Mouse (Mus musculus) hematopoietic stem cell, adult 5-6 weeks (primary cell): ENCODE measurements around the gene Bdh2. TPM values are rescaled to one million over a fixed set of nuclear protein-coding genes. Genes with fewer than 3 reads are reported as not detected.

ENCODE experiments used
- ATAC-seq, 2 experiments: fragments of 125-278 bp in 1 of 2; replicated peaks in 1 of 2; 2 replicates each; pipeline ENCODE4 v1.8.0; 2016 to 2017; ENCODE audit warnings: inconsistent platforms in 2 of 2, mild to moderate bottlenecking in 2 of 2, moderate number of reproducible peaks in 2 of 2, low read depth in 1 of 2, moderate TSS enrichment in 1 of 2; ENCODE audit not compliant: low FRiP score in 2 of 2, poor library complexity in 2 of 2, severe bottlenecking in 2 of 2, insufficient read depth in 1 of 2, low TSS enrichment in 1 of 2
- total RNA-seq: library from RNA; stranded (forward); fragments of 172-1452, 232-1000 nt; gene quantifications from 2 replicates; pipeline ENCODE4 v1.2.3, GENCODE M21; 2017

The Bdh2 gene
- 8.4 and 10.1 TPM in 2 replicates for total RNA-seq

GRCm38 (mm10) chr3:135280669-135281415 lies at the start of gene Bdh2:
Gene Bdh2, plus strand, starts transcription at chr3:135281221.
- peak; percentile 88 to 89 for ATAC-seq

DNA sequence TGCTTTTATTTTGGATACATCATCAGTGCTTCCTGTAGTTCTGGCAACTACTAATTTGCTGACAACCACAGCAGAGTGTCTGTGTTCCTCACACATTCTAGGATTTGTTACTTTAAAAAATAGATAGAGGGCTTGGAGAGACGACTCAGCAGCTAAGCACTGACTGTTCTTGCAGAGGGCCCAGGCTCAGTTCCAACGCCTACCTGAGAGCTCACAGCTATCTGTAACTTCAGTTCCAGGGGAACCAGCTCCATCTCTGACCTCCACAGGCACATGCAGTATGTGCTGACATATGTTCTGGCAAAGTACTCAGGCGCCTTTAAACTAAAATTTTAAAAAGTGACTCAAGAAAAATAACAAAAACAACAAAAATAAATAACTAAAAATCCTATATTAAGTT lies 49.0 kb upstream of the Bdh2 start:
- no peak for ATAC-seq

DNA sequence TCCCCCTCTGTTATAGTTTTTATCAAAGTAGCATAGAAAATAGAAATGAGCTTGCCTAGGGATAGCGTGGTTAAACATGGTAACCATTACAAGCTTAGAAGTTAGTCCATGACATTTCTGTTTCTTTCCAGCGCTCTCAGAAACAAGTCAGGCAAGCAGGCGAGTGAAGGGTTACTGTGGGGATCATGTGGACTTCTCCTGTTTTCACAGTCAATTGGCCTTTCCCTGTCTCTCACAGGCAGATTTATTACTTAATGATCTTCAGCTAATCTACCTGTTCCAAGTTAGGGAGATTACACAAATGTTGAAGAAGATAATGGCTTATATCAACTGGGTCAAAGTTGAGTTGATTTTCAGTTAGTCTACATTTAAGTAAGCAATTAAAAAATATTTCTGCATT lies 48.6 kb upstream of the Bdh2 start:
- no peak for ATAC-seq

GRCm38 (mm10) chr3:135245733-135246132 lies 35.3 kb upstream of the Bdh2 start:
- ATAC-seq, result peak; percentile 34 to 69; a peak in 1 of 4 replicates

- no peak for ATAC-seq
Observed at GRCm38 (mm10) chr3:135246828-135247227, 34.2 kb upstream of the Bdh2 start.

- peak in 1 of 2 experiments; percentile 63; a peak in 2 of 4 replicates for ATAC-seq
Observed at GRCm38 (mm10) chr3:135249104-135249503, 31.9 kb upstream of the Bdh2 start.

GRCm38 (mm10) chr3:135251825-135252224 lies 29.2 kb upstream of the Bdh2 start:
- ATAC-seq, result no peak

DNA sequence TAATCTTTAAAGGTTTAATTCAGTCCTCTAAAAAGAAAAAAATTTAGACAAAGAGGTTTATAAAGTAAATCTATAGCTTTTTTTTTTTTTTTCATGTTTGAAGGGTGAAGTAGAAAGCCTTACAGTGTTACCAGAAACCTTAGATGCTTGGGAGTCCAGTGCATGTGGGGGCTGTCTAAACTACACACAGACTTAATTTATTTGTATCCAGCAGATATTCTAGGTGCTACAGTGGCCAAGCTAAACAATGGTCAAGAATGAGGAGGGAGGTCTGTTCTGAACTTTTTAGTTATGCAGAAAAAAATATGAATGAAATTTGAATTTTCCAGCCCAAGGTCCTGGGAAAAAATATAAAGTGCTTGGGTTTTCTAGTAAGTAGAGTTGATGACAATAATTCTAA lies 26.2 kb upstream of the Bdh2 start:
- no peak for ATAC-seq

- ATAC-seq, result no peak
Observed at GRCm38 (mm10) chr3:135258919-135259318, 22.1 kb upstream of the Bdh2 start.

DNA sequence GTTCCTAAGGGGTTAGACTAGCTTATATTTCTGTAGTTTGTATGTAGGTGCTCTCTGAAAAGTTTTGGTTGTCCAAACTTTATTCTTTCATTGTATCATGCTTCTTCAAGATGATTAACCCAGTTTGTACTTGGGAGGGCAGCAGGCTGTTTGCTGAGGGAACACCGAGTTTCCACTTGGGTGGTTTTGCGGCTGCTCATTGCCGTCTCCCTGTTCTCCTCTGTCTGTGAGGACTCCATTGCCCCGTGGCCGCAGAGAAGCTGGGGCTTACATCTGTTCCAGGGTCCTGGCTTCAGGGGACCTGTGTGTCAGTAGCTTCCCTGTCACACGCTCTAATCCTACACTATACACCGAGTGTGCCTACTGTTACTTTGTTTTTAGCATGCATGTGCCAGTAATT lies 20.8 kb upstream of the Bdh2 start:
- ATAC-seq, result no peak

- no peak for ATAC-seq
Observed at GRCm38 (mm10) chr3:135268616-135269015, 12.4 kb upstream of the Bdh2 start.

- no peak for ATAC-seq
Observed at GRCm38 (mm10) chr3:135269391-135269990, 11.5 kb upstream of the Bdh2 start.

DNA sequence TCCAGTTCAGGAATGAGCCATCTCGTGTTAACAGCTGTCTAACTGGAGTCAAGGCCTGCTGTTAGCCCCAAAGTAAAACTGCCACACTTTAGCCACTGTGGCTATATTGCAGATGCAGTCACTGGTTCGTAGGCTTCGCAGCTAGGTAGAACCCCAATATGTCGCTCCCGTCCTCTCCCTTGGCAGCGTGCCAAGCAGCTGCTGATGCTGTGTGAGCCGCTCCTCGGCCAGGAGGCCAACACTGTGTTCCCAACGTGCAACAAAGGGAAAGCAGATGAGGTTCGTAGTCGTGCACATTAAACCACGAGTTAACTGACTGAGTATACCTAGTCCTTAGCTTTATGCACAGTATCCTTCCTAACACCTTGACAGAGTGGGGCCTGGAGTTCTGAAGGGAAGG lies 8.4 kb upstream of the Bdh2 start:
- no peak for ATAC-seq

DNA sequence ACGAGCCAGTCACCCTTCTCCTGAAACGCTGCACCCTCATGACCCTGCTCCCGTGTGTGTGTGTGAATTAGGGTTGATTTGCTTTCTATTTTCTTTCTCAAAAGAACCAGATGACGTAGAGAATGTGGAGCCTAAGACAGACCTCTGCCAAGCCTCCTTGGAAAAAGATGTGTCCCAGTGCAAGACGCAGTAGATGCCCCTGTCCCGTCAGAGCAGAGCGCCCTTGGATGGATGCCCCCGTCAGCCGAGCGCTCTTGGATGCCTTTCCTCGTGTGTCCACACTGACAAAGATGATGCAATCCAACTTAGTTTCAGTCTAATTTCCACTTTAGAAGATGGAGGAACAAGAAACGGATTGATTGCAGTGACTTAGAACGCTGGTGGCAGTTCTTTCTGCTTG lies 8.0 kb upstream of the Bdh2 start:
- ATAC-seq, result no peak

DNA sequence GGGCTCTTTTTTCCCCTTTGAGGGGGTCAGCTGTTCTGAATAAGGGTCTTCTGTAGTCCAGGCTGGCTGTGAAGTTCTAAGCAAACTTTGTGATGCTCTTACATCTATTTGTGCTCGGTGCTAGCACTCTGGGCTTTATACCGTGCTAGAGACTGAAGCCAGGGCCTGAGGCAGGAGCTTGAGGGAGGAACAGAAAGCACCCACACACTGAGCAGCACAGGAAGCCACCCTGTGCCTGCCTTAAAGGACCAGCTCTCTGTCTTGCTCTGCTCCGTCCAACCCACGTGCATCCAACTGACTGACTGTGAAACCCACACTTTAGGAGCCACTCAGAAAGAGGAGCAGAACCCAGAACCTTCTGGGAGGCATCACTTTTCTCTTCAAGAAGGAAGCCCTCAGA lies 861 bp upstream of the Bdh2 start:
- ATAC-seq, result peak; percentile 35 to 65; a peak in 2 of 4 replicates

- ATAC-seq, result no peak
Observed at GRCm38 (mm10) chr3:135281701-135282100, 680 bp downstream of the Bdh2 start.

DNA sequence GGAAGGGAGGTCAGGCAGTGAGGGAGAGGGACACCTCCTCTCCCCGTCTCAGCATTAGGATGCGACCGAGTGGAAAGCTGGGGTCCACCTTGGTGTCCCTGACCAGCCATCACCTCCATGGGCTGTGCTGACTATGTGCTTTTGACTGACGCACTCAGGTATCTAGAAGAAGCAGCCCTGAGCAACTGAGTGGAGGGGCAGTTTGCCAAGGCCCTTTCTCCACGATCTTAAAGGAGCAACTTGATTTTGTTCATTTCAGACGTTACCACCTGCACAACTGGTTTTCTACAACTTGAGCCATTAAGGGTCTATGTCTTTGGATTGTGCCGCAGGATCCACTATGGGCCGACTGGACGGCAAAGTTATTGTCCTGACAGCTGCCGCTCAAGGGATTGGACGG lies 4.2 kb downstream of the Bdh2 start:
- ATAC-seq, result no peak

- ATAC-seq, result no peak
Observed at GRCm38 (mm10) chr3:135285807-135286206, 4.8 kb downstream of the Bdh2 start.
